Mouse (Mus musculus) midbrain, postnatal 0 days (tissue): ENCODE data around the gene Disc1. TPM values are rescaled to one million over a fixed set of nuclear protein-coding genes. Genes with fewer than 3 reads are reported as not detected.
A peak's percentile ranks its signal among the peaks of the same experiment; 100 is the strongest.

Source experiments
- ATAC-seq: fragments of 200-750 bp; cut with Nextera tagmentation; 2 replicates; pipeline ENCODE4 v1.8.0; 2017; ENCODE audit warnings: moderate number of reproducible peaks, mild to moderate bottlenecking, moderate TSS enrichment, moderate library complexity; ENCODE audit not compliant: low FRiP score
- DNase-seq: peaks from one replicate; pipeline ENCODE4 v3.0.0-alpha.2; 2015; ENCODE audit warnings: low spot score
- H3K27ac ChIP-seq: fragments of 300-500 bp; sonication (generic); 2 replicates; pipeline ENCODE4 v1.5.1; 2014; ENCODE audit warnings: low read depth, mild to moderate bottlenecking, low read length, mixed read lengths
- H3K27me3 ChIP-seq: fragments of 300-500 bp; sonication (generic); 2 replicates; pipeline ENCODE4 v1.6.1; 2014; ENCODE audit warnings: low read length, control low read depth, mixed read lengths; ENCODE audit not compliant: insufficient read depth
- H3K36me3 ChIP-seq: fragments of 300-500 bp; sonication (generic); 2 replicates; pipeline ENCODE4 v1.6.1; 2014; ENCODE audit warnings: low read length, control low read depth, mixed read lengths; ENCODE audit not compliant: insufficient read depth
- H3K4me1 ChIP-seq: fragments of 300-500 bp; sonication (generic); 2 replicates; pipeline ENCODE4 v1.6.1; 2014; ENCODE audit warnings: mild to moderate bottlenecking, control low read depth, antibody characterized with exemption, low read length, mixed read lengths; ENCODE audit not compliant: insufficient read depth
- H3K4me2 ChIP-seq: fragments of 300-500 bp; sonication (generic); 2 replicates; pipeline ENCODE4 v1.6.1; 2014; ENCODE audit warnings: low read depth, mild to moderate bottlenecking, low read length, mixed read lengths; ENCODE audit not compliant: poor library complexity, severe bottlenecking
- H3K4me3 ChIP-seq: fragments of 300-500 bp; sonication (generic); 2 replicates; pipeline ENCODE4 v1.5.1; 2014; ENCODE audit warnings: low read depth, mild to moderate bottlenecking, low read length, moderate library complexity
- H3K9ac ChIP-seq: fragments of 300-500 bp; sonication (generic); replicated peaks from 2 replicates; pipeline ENCODE4 v1.6.1; 2014; ENCODE audit warnings: mild to moderate bottlenecking, low read length, moderate library complexity, mixed read lengths; ENCODE audit not compliant: poor library complexity, severe bottlenecking
- H3K9me3 ChIP-seq: fragments of 300-500 bp; sonication (generic); 2 replicates; pipeline ENCODE4 v1.6.1; 2016; ENCODE audit warnings: low read length, control low read depth
- CTCF ChIP-seq: IDR thresholded peaks from 2 replicates; pipeline ENCODE4 v1.5.1; 2016; ENCODE audit warnings: antibody characterized with exemption, mild to moderate bottlenecking
- WGBS: fragments of 180-500 bp; shearing (Covaris S2); extraction: QIAGEN DNeasy Blood & Tissue Kit; methylation state at CpG from one replicate; pipeline ENCODE4 v1.1.7; 2014; 5-methylcytosine and 5-hydroxymethylcytosine counted together
- microRNA-seq: library from miRNA; unstranded; fragments of <30 nt; microRNA quantifications from one replicate; pipeline ENCODE4, GENCODE M21; 2016; ENCODE audit warnings: borderline number of aligned reads
- polyA plus RNA-seq: library from polyadenylated mRNA; unstranded; fragments of >200 nt; fragmentation: Nextera tagmentation; extraction: Ambion mirVana; gene quantifications from 2 replicates; pipeline ENCODE4 v1.2.1, GENCODE M21; 2015
- total RNA-seq: library from RNA; depleted of rRNA; stranded (reverse); fragments of >200 nt; gene quantifications from 2 replicates; pipeline ENCODE4 v1.2.3, GENCODE M21; 2014; rRNA removed

Disc1 gene
- total and polyA plus RNA-seq, 2 experiments from 2014 or later = 1.4 to 6.1 TPM

GRCm38 (mm10) chr8:125292933-125293591, 239.1 kb downstream of the Disc1 start:
- 41% methylated on average over 8 of the region's 8 CpGs for WGBS
- no peaks in the 10 kb centered on the region for H3K36me3 ChIP-seq
- H3K9me3 ChIP-seq = no peaks in the 10 kb centered on the region
- no peaks in the 10 kb centered on the region for H3K4me1 ChIP-seq
- peak overlapping the region; percentile 32 for H3K27ac ChIP-seq
- ATAC-seq = no peak
- H3K4me3 ChIP-seq = no peak overlapping the region
- no peak overlapping the region for H3K9ac ChIP-seq
- H3K4me2 ChIP-seq = no peak overlapping the region
- DNase-seq = no peak
- no peaks in the 10 kb centered on the region for H3K27me3 ChIP-seq
- TF ChIP-seq CTCF = no peak

- no peak overlapping the region for H3K4me3 ChIP-seq
- H3K27me3 ChIP-seq = no peaks in the 10 kb centered on the region
- no peaks in the 10 kb centered on the region for H3K36me3 ChIP-seq
- H3K4me1 ChIP-seq = no peaks in the 10 kb centered on the region
- H3K9me3 ChIP-seq = no peaks in the 10 kb centered on the region
- no peak for DNase-seq
- no peak overlapping the region for H3K4me2 ChIP-seq
- H3K27ac ChIP-seq = no peak overlapping the region
- TF ChIP-seq CTCF = no peak
- H3K9ac ChIP-seq = no peak overlapping the region
- no peak for ATAC-seq
- WGBS = 55% methylated on average over 4 of the region's 4 CpGs
These were observed 245.3 kb downstream of the Disc1 start for GRCm38 (mm10) chr8:125299248-125299647.

- Histone ChIP-seq H3K36me3 (no peaks in the 10 kb centered on the region), H3K9me3 (no peaks in the 10 kb centered on the region), H3K27me3 (no peaks in the 10 kb centered on the region), H3K4me2 (no peak overlapping the region), H3K27ac (no peak overlapping the region), H3K4me1 (no peaks in the 10 kb centered on the region), H3K4me3 (no peak overlapping the region), H3K9ac (no peak overlapping the region)
- ATAC-seq = no peak
- DNase-seq = no peak
- 88% methylated on average over 8 of the region's 8 CpGs for WGBS
- no peak for TF ChIP-seq CTCF
These were observed 248.0 kb downstream of the Disc1 start for GRCm38 (mm10) chr8:125301931-125302361.

GRCm38 (mm10) chr8:125306665-125307064, 252.7 kb downstream of the Disc1 start:
- no peak for TF ChIP-seq CTCF
- Histone ChIP-seq H3K9ac (no peak overlapping the region), H3K27ac (no peak overlapping the region), H3K36me3 (no peaks in the 10 kb centered on the region), H3K4me3 (no peak overlapping the region), H3K4me2 (no peak overlapping the region), H3K27me3 (no peaks in the 10 kb centered on the region), H3K9me3 (no peaks in the 10 kb centered on the region), H3K4me1 (0 out of 2 replicates have a peak, but pooled peaks cover 3% of the 10 kb centered on the region)
- 54% methylated on average over 10 of the region's 10 CpGs for WGBS
- ATAC-seq = no peak
- DNase-seq = no peak

GRCm38 (mm10) chr8:125309985-125310384, 256.0 kb downstream of the Disc1 start:
- 72% methylated on average over 14 of the region's 14 CpGs for WGBS
- Histone ChIP-seq H3K9me3 (no peaks in the 10 kb centered on the region), H3K27me3 (no peaks in the 10 kb centered on the region), H3K9ac (no peak overlapping the region), H3K27ac (no peak overlapping the region), H3K4me3 (no peak overlapping the region), H3K4me1 (0 out of 2 replicates have a peak, but pooled peaks cover 3% of the 10 kb centered on the region), H3K36me3 (no peaks in the 10 kb centered on the region), H3K4me2 (no peak overlapping the region)
- ATAC-seq = no peak
- no peak for TF ChIP-seq CTCF
- DNase-seq = no peak

Small RNA genes lying within 50 kb of the gene (microRNA-seq; reads per million reads assigned to microRNA genes)
- not detected for gene Gm22197

Other genes with a start within 250 kb of the Disc1 start
- 45.1 and 47.2 TPM in 2 replicates for gene Gnpat, start 191.2 kb upstream of the Disc1 start, total RNA-seq
- gene Gnpat, start 191.2 kb upstream of the Disc1 start, polyA plus RNA-seq = 48.2 and 58.5 TPM in 2 replicates
- gene 2810004N23Rik, start 191.1 kb upstream of the Disc1 start, total RNA-seq = 20.6 and 24.7 TPM in 2 replicates
- gene 2810004N23Rik, start 191.1 kb upstream of the Disc1 start, polyA plus RNA-seq = 20.3 and 20.4 TPM in 2 replicates
- gene Exoc8, start 156.5 kb upstream of the Disc1 start, total RNA-seq = 33.6 and 34.4 TPM in 2 replicates
- gene Exoc8, start 156.5 kb upstream of the Disc1 start, polyA plus RNA-seq = 10.5 and 10.7 TPM in 2 replicates
- gene Sprtn, start 156.3 kb upstream of the Disc1 start, total RNA-seq = 13.9 and 17.1 TPM in 2 replicates
- 6.0 and 6.1 TPM in 2 replicates for gene Sprtn, start 156.3 kb upstream of the Disc1 start, polyA plus RNA-seq
- 42.1 and 52.7 TPM in 2 replicates for gene Egln1, start 104.9 kb upstream of the Disc1 start, total RNA-seq
- 12.9 and 13.6 TPM in 2 replicates for gene Egln1, start 104.9 kb upstream of the Disc1 start, polyA plus RNA-seq
- 118 and 130 TPM in 2 replicates for gene Tsnax, start 41.2 kb upstream of the Disc1 start, total RNA-seq
- gene Tsnax, start 41.2 kb upstream of the Disc1 start, polyA plus RNA-seq = 221 and 227 TPM in 2 replicates